Mouse (Mus musculus) thymus, adult 18-20 months (tissue): Measurements from ENCODE around the gene P2ry6.

ENCODE experiments used
- DNase-seq, 2 experiments: peaks; one replicate each; pipeline ENCODE4 v3.0.0; 2022; ENCODE audit warnings: mixed read lengths in 2 of 2

The P2ry6 gene

DNA sequence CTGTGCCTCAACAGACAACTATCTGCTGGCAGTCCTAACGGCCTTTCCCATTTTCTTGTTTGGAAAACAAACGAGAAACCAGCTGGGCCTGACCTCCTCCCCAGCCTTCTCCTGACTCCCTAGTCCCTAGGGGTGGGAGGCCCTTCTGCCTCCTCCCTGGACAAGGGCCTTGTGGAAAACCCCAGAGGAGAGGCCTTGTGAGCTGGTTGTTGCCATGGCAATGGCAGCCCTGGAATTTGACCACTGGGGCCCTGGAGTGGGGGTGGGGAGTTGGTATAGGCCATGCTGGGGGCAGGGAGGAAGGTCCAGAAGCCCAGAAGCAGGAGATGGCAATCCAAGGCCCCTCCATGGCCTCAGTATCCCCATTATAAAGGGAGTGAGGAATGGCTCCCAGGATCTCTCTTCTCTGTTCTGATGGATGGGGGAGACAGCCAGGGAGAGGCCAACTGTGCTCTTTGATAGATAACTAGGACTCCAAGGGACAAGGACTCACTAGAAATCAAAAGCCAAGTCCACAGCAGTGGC, 63.1 kb downstream of the P2ry6 start:
- DNase-seq = no peak

DNA sequence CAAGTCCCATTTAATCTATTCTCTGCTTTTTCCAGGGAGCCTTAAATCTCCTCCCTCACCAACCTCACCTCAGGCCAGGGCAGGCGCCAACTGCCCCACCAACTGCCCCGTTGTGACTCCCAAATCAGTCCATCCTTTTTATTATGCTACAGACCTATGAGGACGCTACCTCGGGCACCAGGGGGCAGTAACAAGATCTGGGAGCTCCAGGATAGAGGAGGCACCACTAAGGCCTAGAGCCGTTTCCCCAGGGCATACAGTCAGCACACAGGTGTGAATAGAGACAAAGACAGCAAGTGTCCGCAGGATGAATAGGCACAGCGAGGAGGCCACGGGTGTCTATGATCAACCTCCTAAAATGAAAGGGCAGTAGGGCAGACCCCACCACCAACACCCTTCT, 65.9 kb downstream of the P2ry6 start:
- DNase-seq = no peak

DNA sequence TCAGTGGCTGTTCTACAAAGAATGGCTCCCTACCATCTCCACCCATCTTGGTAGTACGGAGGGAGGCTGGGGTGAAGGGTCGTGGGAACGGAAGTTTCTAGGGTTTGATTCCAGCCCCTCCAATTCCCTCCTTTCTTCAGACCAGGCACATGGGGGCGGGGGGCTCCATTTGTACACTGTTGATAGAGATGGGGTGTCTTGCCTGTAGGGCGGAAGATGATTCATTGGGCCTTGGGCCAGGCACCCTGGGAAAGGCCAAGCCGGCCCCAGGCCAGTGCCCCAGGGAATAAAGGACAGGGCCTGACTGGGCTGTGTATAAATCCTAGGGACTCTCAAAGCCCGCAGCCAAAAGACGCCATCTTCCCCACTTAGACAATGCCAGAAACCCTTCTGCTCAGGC, 66.4 kb downstream of the P2ry6 start:
- no peak for DNase-seq

DNA sequence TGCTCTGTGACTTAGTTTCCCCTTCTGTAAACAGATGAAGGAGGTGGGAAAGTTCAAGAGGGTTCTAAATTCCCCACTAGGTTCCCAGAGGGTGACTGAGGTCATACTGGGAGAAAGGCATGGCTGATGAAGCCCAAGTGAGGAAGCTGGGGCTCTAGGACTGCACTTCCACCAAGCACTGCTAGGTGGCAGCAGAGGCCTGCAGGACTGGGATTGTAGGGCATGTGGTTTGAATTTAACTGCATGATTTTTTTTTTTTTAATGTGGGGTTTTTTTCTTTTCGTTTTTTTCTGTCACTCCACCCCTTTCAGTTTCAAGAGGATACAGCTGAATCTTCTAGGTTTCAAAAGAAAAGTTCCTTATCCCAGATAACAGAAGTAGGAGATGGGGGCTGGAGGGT, 67.2 kb downstream of the P2ry6 start:
- peak in 1 of 2 experiments; percentile 42 for DNase-seq

DNA sequence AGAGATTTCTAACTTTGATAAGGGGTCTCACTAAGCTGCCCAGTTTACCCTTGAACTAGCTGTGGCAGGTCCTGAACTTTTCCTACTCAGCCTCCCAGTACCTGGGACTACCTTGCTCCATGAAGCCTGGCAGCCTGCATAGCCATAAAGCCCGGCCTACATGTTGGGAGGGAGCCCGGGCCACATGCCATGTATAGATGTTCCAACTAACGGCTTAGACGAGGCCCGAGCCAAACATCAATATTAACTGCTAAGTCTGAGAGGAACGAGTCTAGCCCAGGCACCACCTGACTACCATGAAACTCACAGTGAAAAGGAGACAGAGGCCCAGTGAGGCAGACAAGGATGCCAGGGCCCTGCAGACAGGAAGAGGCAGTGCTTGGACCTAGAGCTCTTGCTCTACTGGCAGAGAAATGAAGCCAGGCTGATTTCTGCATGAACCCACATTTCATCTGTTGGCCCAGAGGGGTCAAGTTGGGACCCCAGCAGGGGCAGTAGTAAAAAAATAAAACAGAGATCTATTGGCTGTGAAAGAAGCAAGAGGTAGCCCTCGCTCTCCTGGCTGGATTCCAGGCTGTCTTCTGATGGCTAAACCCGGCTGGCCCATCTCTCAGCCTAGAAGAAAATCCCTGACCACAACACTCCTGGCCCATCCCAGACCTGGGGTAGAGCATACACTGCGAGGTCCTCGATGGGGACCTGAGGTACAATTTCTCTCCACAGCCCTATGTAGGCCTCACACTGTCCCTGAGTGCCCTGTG, 68.2 kb downstream of the P2ry6 start:
- no peak for DNase-seq

DNA sequence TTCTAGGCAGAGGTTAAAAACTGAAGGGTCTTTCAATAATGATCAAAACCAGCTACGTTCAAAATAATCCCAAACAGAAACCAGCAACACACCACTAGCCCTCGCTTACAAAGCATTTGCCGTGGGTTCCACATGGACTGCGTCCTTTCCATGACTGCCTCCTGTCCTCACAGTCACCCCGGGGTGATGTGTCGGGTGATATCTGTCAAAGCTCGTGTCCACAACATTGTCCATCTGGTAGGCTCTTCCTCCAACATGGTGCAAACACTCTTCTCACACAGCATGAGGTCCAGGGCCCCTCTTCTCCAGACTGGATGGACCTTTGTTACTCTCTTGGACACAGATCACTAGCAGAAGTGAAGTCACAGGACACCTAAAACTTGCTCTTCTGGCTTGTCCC, 69.4 kb downstream of the P2ry6 start:
- no peak for DNase-seq

DNA sequence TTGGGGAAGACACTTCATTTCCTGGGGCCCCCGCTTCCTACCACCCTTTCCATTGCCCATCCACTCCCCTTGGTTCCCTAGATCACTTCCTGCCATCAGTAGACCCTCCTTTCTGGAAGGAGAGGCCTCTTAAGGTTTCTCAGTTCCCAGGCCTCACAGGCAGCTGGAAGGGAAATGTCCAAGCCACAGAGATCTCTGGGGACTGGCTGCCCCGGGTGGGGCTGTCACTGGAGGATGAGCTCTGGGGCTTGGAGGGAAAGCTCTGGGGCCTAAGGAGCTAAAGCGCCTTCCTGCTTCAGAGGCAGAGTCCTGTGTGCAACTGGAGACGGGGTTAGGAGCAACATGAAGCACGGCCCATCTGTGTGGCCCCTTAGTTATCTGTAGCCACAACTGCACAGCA, 69.8 kb downstream of the P2ry6 start:
- no peak for DNase-seq

DNA sequence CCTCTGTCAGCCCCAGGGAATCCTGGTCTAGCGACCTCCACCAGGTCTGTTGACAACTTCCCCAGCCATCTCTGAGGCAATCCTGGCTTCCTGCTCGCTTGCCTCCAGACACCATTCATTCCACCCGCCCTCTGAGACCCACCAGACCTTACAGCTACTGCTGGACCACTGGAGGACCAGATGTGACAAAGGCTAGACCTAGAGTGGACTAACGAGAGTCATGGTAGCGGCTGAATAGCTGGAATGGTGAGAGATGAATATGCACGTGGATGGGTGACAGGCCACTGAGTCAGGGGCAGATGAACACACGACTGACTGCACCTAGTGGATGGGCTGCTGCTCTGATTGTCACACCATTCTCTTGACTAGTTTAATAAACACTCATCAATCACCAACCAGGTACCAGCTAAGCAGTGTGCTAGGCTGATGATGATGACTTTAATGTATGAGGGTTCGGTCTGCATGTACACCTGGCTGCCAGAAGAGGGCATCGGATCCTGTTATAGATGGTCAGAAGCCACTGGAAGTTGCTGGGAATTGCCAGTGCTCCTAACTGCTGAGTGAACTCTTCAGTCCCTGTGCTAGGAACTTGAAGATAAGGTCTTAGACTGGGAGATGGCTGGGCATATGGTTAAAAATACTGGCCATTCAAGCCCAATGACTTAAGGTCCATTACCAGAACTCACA, 71.9 kb downstream of the P2ry6 start:
- no peak for DNase-seq

DNA sequence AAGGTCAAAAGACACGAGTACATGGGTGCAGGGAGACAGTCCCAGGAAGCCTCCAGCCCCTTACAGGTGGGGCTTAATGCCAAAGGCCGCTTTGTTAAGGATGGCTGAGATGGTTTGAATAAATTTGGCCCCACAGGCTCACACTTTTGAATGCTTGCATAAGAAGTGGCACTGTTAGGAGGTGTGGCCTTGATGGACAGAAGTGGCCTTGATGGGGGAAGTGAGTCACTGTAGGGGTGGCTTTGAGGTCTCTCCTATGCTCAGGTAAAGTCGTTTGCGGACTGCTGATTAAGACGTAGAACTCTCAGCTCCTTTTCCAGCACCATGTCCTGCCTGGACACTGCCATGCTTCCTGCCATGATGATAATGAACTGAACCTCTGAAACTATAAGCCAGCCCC, 76.6 kb downstream of the P2ry6 start:
- DNase-seq = no peak

DNA sequence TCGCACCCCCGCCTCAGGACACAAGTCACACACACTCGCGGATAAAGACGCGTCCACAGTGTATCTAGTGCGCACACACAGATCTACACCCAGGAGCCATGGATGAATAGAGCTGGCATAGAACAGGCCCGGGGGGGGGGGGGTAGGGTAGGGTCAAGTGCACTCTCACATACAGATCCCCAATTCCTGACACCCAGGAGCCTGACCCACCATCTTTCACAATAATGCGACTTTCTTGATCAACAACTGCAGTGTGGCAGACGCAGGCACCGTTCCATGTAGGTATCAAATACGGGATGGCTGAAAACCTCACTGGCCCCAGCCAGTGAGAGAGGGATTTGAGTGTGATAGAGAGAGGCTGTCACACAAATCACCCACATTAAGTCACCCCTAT, 79.6 kb downstream of the P2ry6 start:
- DNase-seq = no peak

DNA sequence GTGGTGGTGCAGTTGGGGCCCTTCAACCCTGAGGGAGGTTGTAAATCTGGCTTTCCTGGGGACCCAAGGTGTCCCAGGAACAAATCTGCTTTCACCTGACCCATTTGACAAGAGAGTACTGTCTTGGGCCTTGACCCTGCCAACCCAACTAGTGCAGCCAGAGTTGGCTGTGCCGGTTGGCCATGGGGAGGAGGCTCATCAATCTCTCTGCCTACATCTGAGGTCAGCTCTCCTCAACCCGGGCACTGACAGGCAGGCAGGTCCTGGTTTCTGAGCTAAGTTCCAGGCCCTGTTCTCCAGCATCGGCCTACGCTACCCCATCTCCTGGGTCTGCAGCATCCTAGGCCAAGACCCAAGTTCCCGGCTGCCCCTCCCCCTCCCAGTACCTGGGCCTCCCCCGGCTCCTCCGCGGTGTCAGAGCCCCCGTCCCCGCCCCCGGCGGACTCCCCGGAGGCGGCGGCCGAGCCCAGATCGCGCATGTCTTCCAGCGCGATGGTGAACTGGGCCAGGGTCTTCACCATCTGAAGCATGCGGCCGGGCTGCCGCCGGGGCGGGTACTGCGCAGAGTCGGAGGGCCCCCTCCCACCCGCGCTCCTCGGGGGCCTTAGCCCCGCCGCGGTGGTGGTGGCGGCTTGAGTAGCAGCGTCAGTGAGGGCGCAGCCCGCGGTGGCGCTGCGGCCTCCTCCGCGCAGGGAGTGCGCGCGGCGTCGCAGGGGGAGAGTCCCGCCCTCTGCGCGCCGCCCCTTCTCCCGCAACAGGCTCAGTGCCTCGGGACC, 80.2 kb downstream of the P2ry6 start:
- DNase-seq = peak in 1 of 2 experiments; percentile 12

DNA sequence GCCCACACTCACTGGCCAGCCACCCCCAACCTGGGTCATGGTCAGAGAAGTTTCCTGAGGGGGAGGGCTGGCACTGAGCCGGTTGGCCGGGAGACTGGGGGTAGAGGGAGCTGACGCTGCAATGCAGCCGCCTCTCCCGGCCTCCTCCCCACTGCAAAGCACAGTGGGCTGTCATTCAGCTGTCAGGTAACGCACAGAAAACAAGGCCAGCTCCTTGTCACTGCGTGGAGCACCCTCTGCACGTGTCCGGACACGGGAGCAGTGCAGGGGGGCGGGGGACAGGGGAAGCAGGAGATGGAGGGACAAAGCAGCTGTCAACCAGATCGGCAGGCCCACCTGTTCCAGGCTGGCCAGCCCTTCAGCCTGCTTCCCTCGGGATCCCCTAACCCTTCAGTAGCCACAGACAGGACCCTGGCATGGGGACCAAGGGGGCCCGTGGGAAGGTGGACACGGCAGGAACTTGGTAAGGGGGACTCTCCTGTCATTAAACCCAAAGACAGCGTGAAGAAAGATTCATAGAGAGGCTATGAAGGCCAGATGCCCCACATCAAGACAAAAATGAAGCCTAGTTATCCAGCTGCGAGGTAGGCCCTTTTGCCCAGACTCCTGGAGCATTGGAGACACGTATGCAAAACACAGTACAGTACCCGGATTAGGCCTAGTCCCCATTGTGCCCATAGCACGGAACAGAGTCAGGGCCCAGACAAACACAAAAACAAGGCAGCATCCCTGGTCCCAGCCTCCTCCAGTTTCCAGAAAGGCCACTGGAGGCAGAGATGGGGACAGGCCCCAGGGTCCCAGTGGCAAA, 81.0 kb downstream of the P2ry6 start:
- DNase-seq = no peak
